Mouse (Mus musculus): ENCODE results near the gene Zscan29.

Zscan29 gene

DNA sequence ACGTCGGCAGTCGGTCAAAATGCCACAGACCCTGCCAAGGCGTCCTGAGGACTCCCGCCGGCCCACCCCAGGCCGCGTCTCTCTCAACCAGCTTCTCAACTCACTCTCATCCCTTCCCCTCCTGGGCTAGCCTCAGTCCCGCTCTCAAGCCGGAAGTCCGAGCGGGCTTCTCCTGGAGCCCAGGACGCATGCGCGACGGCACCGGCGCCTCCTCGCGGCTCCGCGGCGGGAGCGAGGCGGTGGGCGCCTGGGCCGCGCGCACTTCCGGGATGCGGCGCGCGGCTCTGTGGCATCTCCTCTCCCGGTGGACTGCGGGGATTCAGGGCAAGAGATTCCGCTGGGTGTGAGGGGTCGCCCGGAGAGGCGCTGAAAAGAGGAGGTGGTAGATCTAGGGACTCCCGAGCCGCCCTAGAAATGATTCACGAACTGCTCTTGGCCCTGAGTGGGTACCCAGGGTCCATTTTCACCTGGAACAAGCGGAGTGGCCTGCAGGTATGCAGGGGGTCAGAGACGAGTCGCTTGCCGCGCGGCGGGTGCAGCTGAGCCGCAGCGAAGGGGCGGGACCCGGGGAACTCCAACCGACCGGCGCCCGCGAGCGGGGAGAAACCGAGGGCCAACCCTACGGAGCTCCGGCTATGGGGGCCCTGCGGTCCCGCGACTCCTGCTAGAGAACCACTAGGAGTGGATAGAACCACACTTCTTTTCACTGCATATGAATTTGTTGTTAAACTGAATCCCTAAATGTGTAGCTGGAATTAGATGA is at the start of gene Zscan29:
Zscan29 (minus strand) TSS at position 146 of the 763 bp plus-strand sequence.
- DNase-seq (ENCODE audit: low read depth, low spot score) = peak; percentile 94

DNA sequence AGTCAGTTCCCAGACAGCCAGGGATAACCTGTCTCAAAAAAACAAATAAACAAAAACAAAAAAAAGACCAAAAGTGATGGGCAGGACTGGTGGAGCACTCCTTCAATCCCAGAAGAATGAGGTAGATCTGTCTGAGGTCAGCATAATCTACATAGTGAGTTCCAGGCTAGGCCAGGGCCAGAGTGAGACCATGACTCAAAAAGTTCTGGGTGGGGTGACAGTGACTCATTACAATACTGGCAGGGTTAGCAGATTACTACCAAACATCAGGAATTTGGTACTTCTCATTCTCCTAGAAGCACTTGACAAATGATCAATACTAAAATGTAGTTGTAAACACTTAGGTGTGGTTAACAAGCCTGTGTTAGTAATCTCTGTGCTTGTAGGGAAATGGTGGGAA is 49.1 kb upstream of the Zscan29 start:
- DNase-seq (ENCODE audit: low read depth, low spot score) = no peak

DNA sequence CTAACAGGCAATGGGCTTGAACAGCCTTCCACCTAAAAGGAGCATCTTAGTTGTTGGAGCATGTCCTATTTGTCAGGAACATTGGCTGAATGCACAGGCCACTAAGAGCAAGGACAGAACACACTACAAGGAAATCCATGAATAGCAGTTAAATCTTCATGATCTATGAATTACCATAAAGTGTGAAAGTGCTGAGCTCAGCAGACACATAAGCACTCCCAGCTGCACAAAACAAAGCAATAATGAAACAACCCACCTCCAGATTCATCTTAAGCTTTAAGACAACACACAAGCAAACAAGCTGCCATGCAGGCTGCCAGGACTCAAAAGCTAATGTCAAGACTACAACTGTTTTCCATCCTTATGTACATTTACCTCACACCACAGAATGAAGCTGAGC is 48.3 kb upstream of the Zscan29 start:
- no peak for DNase-seq (ENCODE audit: low read depth, low spot score)

DNA sequence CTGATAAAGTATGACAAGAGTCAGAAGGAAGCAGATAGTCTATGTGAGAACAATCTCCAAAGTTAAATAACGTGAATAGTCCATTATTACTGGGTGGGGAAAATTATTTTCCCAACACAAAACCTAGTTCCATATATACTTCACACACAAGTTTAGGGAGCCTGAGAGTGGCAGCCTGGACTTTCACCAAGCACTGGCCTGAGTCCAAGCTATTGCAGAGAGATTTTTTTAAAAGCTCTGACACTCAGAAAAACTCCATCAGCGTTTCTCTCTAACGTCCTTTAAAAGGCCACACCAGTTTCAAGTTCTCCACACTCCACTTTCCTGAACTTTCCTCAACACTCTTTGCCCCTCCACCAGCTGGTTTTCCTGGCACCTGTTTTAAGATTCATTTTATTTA is 43.6 kb upstream of the Zscan29 start:
- DNase-seq (ENCODE audit: low read depth, low spot score) = no peak

DNA sequence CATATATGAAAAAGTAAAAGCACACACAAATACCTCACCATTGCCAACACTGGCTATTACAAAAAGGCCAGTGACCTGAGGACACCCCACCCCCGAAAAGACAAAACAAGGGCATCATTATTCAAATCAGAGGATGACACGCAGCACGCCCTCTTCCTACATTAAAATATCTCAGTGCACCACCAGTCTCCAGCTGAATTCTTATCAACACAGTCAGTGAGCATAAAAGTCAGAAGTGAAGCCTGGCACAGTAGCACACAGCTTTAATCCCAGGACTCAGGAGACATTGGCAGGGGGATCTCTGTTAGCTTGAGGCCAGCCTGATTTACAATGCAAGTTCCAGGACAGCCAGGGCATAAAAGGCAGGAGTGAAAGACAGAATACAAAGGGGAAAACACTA is 35.6 kb upstream of the Zscan29 start:
- no peak for DNase-seq (ENCODE audit: low read depth, low spot score)

DNA sequence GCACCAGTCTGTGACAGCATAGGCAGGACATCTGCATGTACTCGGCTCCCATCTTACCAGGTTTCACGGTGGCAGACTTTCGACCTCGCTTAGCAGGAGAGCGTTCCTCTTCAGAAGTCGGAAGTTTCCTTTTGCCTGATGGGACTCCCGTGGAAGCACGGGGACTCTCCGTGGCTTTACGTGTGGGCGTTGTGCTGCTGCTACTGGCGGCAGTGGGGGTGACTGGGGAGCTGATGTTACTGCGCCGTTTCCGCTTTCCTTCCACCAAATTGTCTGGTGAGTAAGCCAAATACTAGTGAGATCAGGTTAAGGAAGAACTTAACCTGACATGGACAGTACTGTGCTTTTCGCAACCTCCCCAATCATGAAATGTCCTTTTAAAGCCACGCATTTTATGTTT is 33.4 kb upstream of the Zscan29 start:
- DNase-seq (ENCODE audit: low read depth, low spot score) = no peak

DNA sequence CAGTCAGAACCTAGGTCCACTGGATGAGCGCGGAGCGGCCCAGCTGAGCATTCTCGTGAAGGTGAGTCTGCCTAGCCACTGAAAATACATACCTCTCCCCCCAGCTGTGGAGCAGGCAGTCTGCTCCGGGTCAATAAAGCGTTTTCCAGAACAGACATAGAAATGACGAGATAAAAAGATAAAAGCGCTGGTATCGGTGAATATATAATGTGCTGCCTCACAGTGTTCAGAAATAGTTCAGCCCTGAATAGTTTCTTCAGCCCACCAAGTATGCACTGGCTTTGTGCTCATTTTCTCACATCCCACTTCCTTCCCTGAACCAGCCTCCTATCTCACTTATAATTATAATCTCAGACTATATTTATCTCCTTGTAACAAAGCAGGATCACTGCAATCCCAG is 24.5 kb upstream of the Zscan29 start:
- no peak for DNase-seq (ENCODE audit: low read depth, low spot score)

DNA sequence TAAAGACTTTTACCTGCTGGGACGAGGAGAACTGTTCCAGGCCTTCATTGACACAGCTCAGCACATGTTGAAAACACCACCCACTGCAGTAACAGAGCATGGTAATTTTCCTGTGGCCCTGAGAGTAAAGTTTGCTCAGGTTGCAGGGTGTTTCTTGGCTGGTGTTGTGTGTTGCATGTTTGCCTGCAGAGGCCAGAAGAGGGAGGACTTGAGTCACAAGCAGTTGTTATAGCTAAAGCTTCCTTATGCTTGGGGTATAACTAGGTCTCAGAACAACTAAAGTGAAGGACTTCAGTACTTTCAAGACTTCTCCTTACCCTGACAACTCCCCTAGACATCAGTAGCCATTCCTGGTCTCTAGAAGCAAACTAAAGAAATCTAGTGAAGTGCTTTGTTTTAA is 17.6 kb upstream of the Zscan29 start:
- no peak for DNase-seq (ENCODE audit: low read depth, low spot score)

DNA sequence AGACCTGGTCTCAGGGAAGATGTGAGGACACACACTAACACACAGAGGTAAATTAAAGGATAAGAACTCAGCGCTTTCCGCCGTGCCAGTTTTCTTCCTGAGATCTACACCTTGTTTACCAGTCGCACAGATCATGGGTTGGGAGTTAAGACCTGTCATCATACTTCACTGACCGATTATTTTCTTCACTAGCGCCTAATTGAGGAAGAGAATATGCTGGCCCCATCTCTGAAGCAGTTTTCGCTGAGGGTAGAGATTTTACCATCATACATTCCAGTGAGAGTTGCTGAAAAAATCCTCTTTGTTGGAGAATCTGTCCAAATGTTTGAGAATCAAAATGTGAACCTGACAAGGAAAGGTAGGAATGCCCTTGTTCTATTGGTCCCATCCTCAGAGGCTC is 13.2 kb upstream of the Zscan29 start:
- DNase-seq (ENCODE audit: low read depth, low spot score) = no peak

DNA sequence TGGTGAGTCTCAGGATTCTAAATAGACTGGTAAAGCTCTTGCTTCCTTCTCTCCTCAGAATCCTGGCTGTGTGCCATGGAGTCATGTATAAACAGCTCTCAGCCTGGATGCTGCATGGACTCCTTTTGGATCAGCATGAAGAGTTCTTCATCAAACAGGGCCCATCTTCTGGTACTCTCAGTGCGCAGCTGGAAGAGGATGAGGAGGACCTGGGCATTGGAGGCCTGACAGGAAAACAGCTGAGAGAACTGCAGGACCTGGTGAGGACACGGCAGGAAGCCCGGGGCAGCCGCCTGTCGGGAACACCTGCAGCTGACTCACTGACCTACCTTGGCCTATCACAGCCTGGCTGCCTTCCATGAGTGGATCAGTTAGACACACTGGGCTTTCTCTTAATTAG is 12.5 kb upstream of the Zscan29 start:
- DNase-seq (ENCODE audit: low read depth, low spot score) = no peak

DNA sequence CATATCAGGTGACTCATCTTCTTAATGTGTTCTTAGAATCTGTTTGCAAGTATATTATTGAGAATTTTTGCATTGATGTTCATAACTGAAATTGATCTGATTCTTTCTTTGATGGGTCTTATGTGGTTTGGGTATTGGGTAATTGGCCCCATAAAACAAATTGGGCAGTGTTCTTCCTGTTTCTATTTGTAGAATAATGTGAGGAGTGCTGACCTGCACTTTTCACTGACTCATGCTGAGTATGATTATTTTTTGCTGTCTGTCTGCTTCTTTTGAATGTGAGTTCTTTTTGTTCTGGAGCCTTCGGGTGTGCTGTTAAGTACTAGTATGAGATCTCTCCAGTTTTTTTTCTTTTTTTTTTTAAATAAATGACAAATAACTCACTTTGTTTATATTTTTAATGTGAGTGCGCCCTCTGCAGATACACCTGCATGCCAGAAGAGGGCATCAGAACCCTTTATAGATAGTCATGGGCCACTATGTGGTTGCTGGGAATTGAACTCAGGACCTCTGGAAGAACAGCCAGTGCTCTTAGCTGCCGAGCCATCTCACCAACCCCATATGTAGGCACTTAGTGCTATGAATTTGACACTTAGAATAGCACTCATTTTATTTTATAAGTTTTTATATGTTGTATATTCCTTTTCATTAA is 8.0 kb upstream of the Zscan29 start:
- no peak for DNase-seq (ENCODE audit: low read depth, low spot score)

DNA sequence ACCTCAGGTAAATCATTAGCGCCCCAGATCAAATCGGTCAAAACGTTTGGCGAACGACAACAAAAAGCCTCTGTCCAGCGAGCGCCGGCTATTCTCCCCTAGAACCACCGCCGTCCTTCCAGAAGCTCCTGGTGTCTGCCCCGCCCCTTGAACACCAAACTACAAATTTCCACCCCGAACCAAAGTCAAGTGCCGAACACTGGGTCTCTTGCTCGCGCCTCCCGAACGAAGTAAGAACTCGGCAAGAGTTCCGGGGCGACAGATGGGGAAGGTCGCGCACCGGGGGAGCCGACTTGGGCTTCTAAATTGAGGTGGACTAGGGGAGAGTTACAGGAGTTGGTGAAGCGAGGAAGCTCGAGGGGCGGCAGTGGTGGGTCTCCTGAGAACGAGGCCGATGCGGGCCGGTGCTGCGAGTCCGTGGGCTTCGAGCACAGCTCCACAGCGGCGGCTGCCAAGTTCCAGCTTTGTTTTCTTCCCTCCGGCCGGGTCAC is 399 bp downstream of the Zscan29 start, which contains the start of gene Tubgcp4:
Tubgcp4 (plus strand) TSS at position 174 of the 491 bp plus-strand sequence.
- peak; percentile 29 for DNase-seq (ENCODE audit: low read depth, low spot score)

DNA sequence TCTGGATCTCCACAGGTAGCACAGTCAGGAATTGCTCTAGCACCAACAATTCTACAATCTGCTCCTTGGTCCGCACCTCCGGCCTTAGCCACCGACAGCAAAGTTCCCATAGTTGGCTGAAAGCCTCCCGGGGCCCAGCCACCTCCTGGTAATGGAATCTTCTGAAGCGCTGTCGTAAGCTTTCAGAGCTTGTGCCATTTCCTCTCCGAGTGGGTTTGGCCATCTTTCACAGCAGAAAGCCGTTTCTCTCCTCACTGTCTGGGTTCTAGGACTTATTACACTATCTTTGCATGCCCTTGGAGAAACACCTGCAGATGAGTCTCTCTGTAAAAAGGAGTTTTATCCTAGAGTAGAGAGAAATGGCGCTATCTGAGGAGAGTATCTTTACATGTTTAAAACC is 1.0 kb downstream of the Zscan29 start:
- DNase-seq (ENCODE audit: low read depth, low spot score) = no peak

DNA sequence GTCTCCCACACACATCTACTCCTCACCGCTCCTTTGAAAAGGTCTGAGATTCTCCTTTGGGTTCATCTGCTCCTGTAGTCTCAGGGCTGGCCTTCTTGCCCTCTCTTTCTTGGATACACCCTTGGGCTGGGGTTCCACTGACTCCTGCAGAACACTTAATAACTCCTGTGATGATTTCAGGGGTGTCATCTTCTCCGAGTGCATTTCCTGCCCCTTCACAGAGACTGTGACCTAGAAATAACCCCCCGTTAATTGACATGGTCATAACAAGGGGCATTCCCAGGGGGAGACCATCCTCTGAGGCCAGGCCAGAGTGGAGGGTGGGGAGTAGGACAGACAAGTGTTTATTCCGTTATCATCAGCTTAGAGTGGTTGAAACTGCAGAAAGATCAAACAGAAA is 1.8 kb downstream of the Zscan29 start:
- no peak for DNase-seq (ENCODE audit: low read depth, low spot score)

DNA sequence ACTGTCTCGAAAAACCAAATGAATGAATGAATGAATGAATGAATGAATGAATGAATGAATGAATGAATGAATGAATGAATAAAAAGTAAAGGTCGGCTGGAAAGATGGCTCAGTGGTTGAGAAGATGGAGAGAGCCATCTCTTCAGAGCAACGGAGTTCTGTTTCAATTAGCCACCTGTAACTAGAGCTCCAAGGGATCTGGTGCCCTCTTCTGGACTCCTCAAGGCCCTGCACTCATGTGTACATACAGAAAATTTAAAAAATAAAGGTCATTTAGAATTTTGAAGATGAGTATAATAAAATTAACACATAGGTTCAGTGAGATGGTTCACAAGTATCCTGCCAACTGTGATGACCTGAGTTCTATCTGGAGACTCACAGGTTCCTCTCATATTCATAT is 17.8 kb downstream of the Zscan29 start:
- no peak for DNase-seq (ENCODE audit: low read depth, low spot score)

DNA sequence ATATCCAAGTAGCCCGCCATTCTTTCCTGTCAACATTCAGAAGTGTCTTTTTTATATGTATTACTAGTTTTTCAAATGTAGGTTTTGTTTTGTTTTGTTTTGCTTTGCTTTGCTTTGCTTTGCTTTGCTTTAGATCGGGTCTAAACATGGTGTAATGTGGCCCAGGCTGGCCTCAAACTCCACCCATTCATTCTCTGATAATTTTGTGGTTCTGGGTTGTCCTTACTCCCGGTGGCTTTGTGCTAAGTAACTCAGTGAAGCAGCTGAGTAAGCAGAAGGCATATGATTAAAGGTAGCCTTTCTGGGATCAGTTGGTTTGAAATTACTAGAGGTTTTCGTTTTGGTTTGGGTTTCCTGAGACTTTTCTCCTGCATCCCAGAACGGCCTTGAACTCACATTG is 21.2 kb downstream of the Zscan29 start:
- no peak for DNase-seq (ENCODE audit: low read depth, low spot score)

DNA sequence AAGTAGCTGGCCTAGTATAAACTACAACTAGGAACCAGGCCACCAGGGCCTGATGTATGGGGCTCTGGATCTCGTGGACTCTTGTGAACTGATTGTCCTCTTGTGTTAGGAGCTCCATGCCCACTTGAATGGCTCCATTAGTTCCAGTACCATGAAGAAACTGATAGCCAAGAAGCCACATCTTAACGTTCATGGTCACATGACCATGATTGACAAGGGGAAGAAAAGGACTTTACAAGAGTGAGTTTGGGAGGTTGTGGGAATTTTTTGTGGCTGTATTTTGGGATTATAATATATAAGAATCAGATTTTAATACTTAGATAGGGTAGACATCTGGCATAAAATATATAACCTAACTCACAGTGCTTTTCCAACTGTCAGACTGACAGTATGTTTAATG is 28.5 kb downstream of the Zscan29 start:
- DNase-seq (ENCODE audit: low read depth, low spot score) = no peak

DNA sequence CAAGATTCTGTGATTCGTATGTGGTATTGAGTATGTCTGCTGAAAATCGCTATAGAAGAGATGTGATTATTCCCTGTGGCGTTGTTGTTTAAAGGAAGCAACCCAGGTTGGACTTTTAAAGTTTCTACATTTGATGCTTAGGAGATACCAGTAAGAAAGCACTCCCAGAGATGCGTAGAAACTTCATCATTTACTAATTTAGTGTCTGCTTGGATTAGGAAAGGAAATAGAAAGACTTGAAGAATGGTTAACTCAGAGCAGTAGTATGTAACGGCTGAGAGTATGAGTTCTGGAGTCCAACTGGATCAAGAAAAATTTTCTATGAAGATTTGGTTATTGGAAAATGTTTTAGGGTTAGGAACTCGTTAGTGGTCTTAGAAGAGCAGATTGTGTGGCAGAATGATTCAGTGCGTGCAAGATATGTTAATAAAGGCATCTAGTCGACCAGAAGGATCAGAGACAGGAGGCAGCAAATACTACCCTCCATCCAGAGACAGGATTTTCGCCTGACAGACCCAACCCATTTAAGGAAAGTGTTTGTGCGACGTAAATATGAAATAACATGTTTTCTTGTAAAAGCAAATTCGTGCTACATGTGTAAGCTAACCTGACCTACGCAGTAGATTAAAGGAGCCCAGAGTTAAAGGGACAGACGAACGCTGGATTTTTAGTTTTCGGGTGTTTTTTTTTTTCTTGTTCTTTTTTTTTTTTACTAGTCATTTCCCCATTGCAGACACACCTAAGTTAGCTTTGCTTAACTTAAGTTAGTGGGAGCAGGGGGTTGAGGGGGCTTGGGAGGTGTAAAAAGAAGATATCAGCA is 29.5 kb downstream of the Zscan29 start:
- DNase-seq (ENCODE audit: low read depth, low spot score) = no peak

DNA sequence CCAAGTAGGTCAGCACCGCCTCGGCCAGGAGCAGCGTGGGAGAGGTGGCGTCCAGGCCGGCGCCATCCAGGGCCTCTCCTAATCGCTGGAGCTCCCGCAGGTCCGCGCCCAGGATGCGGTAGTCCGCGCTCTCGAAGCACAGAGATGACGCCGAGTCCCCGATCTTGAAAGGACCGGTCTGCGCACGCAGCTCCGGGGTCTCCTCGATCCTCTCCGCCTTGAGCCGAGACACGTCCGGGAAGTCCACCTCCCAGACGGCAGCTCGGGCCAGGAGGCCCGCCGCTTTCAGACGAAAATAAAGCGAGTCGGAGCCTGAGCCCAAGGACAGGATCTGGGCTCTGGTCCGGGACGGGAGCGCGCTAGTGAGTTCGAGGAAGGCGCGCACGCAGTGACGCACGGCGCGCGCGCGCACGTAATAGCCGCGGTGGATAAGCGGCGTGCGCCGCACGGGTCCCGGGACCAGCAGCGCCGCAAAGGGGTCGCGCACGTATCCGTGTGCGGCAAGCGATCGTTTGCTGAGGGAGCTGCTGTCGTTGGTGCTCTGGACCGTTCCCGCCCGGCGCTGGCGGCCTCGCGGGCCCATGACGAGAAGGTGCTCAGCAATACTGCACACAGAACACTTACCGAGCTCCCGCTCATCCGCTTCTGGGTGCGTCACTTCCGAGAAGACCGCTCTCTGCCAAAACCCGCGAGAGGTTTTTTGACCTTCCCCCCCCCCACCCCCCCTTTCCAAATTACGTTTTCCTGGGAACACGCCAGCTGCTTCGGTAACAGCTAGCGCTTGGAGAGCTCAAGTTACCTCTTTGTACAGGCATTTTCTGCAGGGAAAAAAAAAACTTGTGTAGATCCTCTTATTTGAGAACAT is 30.7 kb downstream of the Zscan29 start, which contains the start of the genes Adal and Lcmt2:
Adal (plus strand) TSS at position 411 of the 865 bp plus-strand sequence.
Lcmt2 (minus strand) TSS at position 636 of the 865 bp plus-strand sequence.
- DNase-seq (ENCODE audit: low read depth, low spot score) = peak; percentile 92

DNA sequence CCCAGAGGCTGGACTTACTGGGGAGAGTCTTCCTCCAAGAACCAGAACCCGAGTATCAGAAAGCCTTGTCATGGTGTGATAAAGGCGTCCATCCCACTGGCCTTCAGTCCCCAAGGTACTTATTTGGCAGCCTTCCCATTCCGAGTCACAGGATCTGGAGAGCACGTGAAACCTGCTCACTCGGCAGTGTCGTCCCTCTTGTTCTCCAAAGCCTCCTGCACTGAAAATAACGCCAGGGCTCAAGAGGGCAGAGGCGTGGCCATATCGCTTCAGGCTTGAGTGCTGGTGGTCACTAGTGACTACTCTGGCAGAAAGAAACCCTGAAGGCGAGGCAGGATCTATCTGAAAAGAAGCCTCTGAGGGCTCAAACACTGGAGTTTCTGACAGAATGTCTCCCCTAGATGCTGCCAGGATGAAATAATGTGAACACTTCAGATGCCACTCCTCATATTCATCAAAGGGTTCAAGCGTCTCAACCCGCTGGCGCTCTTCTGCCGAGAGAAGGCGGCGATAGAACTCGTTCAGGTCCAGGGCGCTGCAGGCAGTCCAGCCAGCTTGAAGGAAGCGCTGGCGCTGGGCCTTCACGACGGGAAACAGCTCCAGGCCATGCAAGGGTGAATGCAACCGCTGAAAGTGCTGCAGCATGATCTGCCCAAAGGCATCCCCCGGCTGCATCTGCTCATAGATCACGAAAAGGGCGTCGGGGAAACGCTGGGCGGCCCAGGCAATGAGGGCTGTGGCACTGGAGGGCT is 31.5 kb downstream of the Zscan29 start:
- peak; percentile 31 for DNase-seq (ENCODE audit: low read depth, low spot score)

All from mesoderm, embryonic 11.5 days (tissue).